Mouse (Mus musculus) limb, embryonic 10.5 days (tissue): ENCODE data around the gene Zfp287. TPM values are rescaled to one million over a fixed set of nuclear protein-coding genes. Genes with fewer than 3 reads are reported as not detected.
A peak's percentile ranks its signal among the peaks of the same experiment; 100 is the strongest.

Source experiments
- DNase-seq: peaks from one replicate; pipeline ENCODE4 v3.0.0-alpha.2; 2017; ENCODE audit warnings: low spot score
- H3K27ac ChIP-seq: fragments of 300-500 bp; sonication (generic); 2 replicates; pipeline ENCODE4 v1.5.1; 2016; ENCODE audit warnings: mild to moderate bottlenecking
- H3K27me3 ChIP-seq: fragments of 300-500 bp; sonication (generic); 2 replicates; pipeline ENCODE4 v1.6.1; 2016; ENCODE audit warnings: low read depth, mild to moderate bottlenecking; ENCODE audit not compliant: poor library complexity, severe bottlenecking
- H3K36me3 ChIP-seq: fragments of 300-500 bp; sonication (generic); 2 replicates; pipeline ENCODE4 v1.6.1; 2016; ENCODE audit warnings: mild to moderate bottlenecking, moderate library complexity
- H3K4me1 ChIP-seq: fragments of 300-500 bp; sonication (generic); 2 replicates; pipeline ENCODE4 v1.6.1; 2016
- H3K4me3 ChIP-seq: fragments of 300-500 bp; sonication (generic); 2 replicates; pipeline ENCODE4 v1.5.1; 2016; ENCODE audit warnings: mild to moderate bottlenecking, moderate library complexity
- H3K9me3 ChIP-seq: fragments of 300-500 bp; sonication (generic); replicated peaks from 2 replicates; pipeline ENCODE4 v1.6.1; 2016; ENCODE audit warnings: mild to moderate bottlenecking
- WGBS: fragments of 180-500 bp; shearing (Covaris S2); methylation state at CpG from one replicate; pipeline ENCODE4 v1.1.7; 2016; 5-methylcytosine and 5-hydroxymethylcytosine counted together
- polyA plus RNA-seq: library from polyadenylated mRNA; unstranded; fragments of >200 nt; fragmentation: Nextera tagmentation; extraction: Ambion mirVana; gene quantifications from 2 replicates; pipeline ENCODE4 v1.2.1, GENCODE M21; 2016

The Zfp287 gene
- polyA plus RNA-seq, 1 experiment from 2014 or later: 15.7 TPM

- DNase-seq: peak; percentile 79
- Histone ChIP-seq H3K4me1 (peaks cover 40% of the 10 kb centered on the region), H3K27ac (no peak overlapping the region), H3K9me3 (no peaks in the 10 kb centered on the region), H3K36me3 (no peaks in the 10 kb centered on the region), H3K27me3 (peaks cover 31% of the 10 kb centered on the region), H3K4me3 (peak overlapping the region; percentile 56)
- WGBS: 2% methylated on average over 27 of the region's 27 CpGs
Observed at GRCm38 (mm10) chr11:62746001-62746533, 14.4 kb upstream of the Zfp287 start.

- peak; percentile 82 for DNase-seq
- peaks cover 24% of the 10 kb centered on the region for H3K27me3 ChIP-seq
- H3K27ac ChIP-seq: no peak overlapping the region
- H3K9me3 ChIP-seq: no peaks in the 10 kb centered on the region
- H3K4me3 ChIP-seq: no peak overlapping the region
- H3K4me1 ChIP-seq: peaks cover 43% of the 10 kb centered on the region
- 49% methylated on average over 5 of the region's 5 CpGs for WGBS
- no peaks in the 10 kb centered on the region for H3K36me3 ChIP-seq
Observed at GRCm38 (mm10) chr11:62744103-62744502, 12.4 kb upstream of the Zfp287 start.

- 46% methylated on average over 10 of the region's 10 CpGs for WGBS
- H3K4me1 ChIP-seq: peaks cover 43% of the 10 kb centered on the region
- no peaks in the 10 kb centered on the region for H3K9me3 ChIP-seq
- DNase-seq: no peak
- H3K27ac ChIP-seq: peak overlapping the region; percentile 79
- H3K36me3 ChIP-seq: no peaks in the 10 kb centered on the region
- peak overlapping the region; percentile 10; the same call in 1 of the 2 replicates for H3K4me3 ChIP-seq
- H3K27me3 ChIP-seq: peaks cover 9% of the 10 kb centered on the region; the same call in 1 of the 2 replicates
Observed at GRCm38 (mm10) chr11:62742261-62742957, 10.7 kb upstream of the Zfp287 start.

- Histone ChIP-seq H3K4me3 (no peak overlapping the region), H3K9me3 (no peaks in the 10 kb centered on the region), H3K4me1 (peaks cover 38% of the 10 kb centered on the region), H3K27me3 (no peaks in the 10 kb centered on the region), H3K27ac (0 out of 2 replicates have a peak overlapping the region, but pooled peaks have one; percentile 14), H3K36me3 (no peaks in the 10 kb centered on the region)
- 88% methylated on average over 2 of the region's 2 CpGs for WGBS
- no peak for DNase-seq
Observed at GRCm38 (mm10) chr11:62741186-62741585, 9.5 kb upstream of the Zfp287 start.

GRCm38 (mm10) chr11:62732665-62733064 is 960 bp upstream of the Zfp287 start:
- Histone ChIP-seq H3K4me1 (peaks cover 15% of the 10 kb centered on the region), H3K9me3 (no peaks in the 10 kb centered on the region), H3K4me3 (no peak overlapping the region), H3K27me3 (0 out of 2 replicates have a peak, but pooled peaks cover 3% of the 10 kb centered on the region), H3K36me3 (peaks cover 18% of the 10 kb centered on the region), H3K27ac (no peak overlapping the region)
- DNase-seq: no peak
- WGBS: 86% methylated on average over 3 of the region's 3 CpGs

GRCm38 (mm10) chr11:62732022-62732387 is 300 bp upstream of the Zfp287 start:
- 20% methylated on average over 5 of the region's 5 CpGs for WGBS
- Histone ChIP-seq H3K27me3 (0 out of 2 replicates have a peak, but pooled peaks cover 3% of the 10 kb centered on the region), H3K4me1 (peaks cover 15% of the 10 kb centered on the region), H3K9me3 (no peaks in the 10 kb centered on the region), H3K36me3 (peaks cover 24% of the 10 kb centered on the region), H3K27ac (0 out of 2 replicates have a peak overlapping the region, but pooled peaks have one; percentile 91), H3K4me3 (peak overlapping the region; percentile 78)
- no peak for DNase-seq

GRCm38 (mm10) chr11:62728276-62728675 is 3.4 kb downstream of the Zfp287 start:
- 92% methylated on average over 8 of the region's 8 CpGs for WGBS
- Histone ChIP-seq H3K36me3 (peaks cover 58% of the 10 kb centered on the region), H3K27me3 (no peaks in the 10 kb centered on the region), H3K4me3 (no peak overlapping the region), H3K4me1 (peaks cover 15% of the 10 kb centered on the region), H3K9me3 (no peaks in the 10 kb centered on the region), H3K27ac (no peak overlapping the region)
- no peak for DNase-seq

GRCm38 (mm10) chr11:62710657-62711056 is 21.0 kb downstream of the Zfp287 start:
- no peak for DNase-seq
- H3K27me3 ChIP-seq: no peaks in the 10 kb centered on the region
- no peaks in the 10 kb centered on the region for H3K4me1 ChIP-seq
- no peak overlapping the region for H3K4me3 ChIP-seq
- WGBS: 92% methylated on average over 5 of the region's 5 CpGs
- H3K27ac ChIP-seq: no peak overlapping the region
- peaks cover 56% of the 10 kb centered on the region for H3K36me3 ChIP-seq
- H3K9me3 ChIP-seq: no peaks in the 10 kb centered on the region

- Histone ChIP-seq H3K36me3 (peaks cover 34% of the 10 kb centered on the region), H3K4me1 (no peaks in the 10 kb centered on the region), H3K4me3 (no peak overlapping the region), H3K9me3 (no peaks in the 10 kb centered on the region), H3K27me3 (no peaks in the 10 kb centered on the region), H3K27ac (no peak overlapping the region)
- 83% methylated on average over 7 of the region's 7 CpGs for WGBS
- no peak for DNase-seq
Observed at GRCm38 (mm10) chr11:62708252-62708651, 23.5 kb downstream of the Zfp287 start.

GRCm38 (mm10) chr11:62706141-62706540 is 25.6 kb downstream of the Zfp287 start:
- 88% methylated on average over 2 of the region's 2 CpGs for WGBS
- Histone ChIP-seq H3K27ac (no peak overlapping the region), H3K9me3 (no peaks in the 10 kb centered on the region), H3K36me3 (peaks cover 15% of the 10 kb centered on the region), H3K4me3 (no peak overlapping the region), H3K27me3 (no peaks in the 10 kb centered on the region), H3K4me1 (no peaks in the 10 kb centered on the region)
- DNase-seq: no peak

- H3K4me3 ChIP-seq: no peak overlapping the region
- H3K4me1 ChIP-seq: no peaks in the 10 kb centered on the region
- WGBS: 93% methylated on average over 1 of the region's 1 CpGs
- H3K36me3 ChIP-seq: no peaks in the 10 kb centered on the region
- no peaks in the 10 kb centered on the region for H3K27me3 ChIP-seq
- no peak overlapping the region for H3K27ac ChIP-seq
- no peak for DNase-seq
- H3K9me3 ChIP-seq: no peaks in the 10 kb centered on the region
Observed at GRCm38 (mm10) chr11:62701218-62701617, 30.5 kb downstream of the Zfp287 start.

GRCm38 (mm10) chr11:62699749-62700148 is 32.0 kb downstream of the Zfp287 start:
- no peaks in the 10 kb centered on the region for H3K4me1 ChIP-seq
- H3K27ac ChIP-seq: no peak overlapping the region
- no peaks in the 10 kb centered on the region for H3K36me3 ChIP-seq
- no peak for DNase-seq
- H3K9me3 ChIP-seq: no peaks in the 10 kb centered on the region
- WGBS: 69% methylated on average over 4 of the region's 4 CpGs
- H3K4me3 ChIP-seq: no peak overlapping the region
- H3K27me3 ChIP-seq: no peaks in the 10 kb centered on the region

- no peak overlapping the region for H3K4me3 ChIP-seq
- WGBS: 91% methylated on average over 8 of the region's 8 CpGs
- no peaks in the 10 kb centered on the region for H3K36me3 ChIP-seq
- H3K27me3 ChIP-seq: no peaks in the 10 kb centered on the region
- no peak overlapping the region for H3K27ac ChIP-seq
- no peaks in the 10 kb centered on the region for H3K9me3 ChIP-seq
- no peak for DNase-seq
- H3K4me1 ChIP-seq: no peaks in the 10 kb centered on the region
Observed at GRCm38 (mm10) chr11:62695126-62695525, 36.6 kb downstream of the Zfp287 start.
